8 mouse cellular contexts compared by ENCODE assay signal in genomic region chr16:91225233-91226037, GRCm38 (mm10). TPM values are rescaled to one million over a fixed set of nuclear protein-coding genes. Genes with fewer than 3 reads are reported as not detected.
A peak's percentile ranks its signal among the peaks of the same experiment; 100 is the strongest.
DNase-seq lines count a peak whose midpoint lies in the region; ATAC-seq lines count a peak whose summit lies in the region.

Gene Olig2, plus strand, starts transcription at chr16:91225457.

- peaks cover 85% of the 10 kb centered on the region for H3K27me3 ChIP-seq in midbrain, embryonic 15.5 days (replicated peaks)

- peak; percentile 41 to 50 for DNase-seq in cerebellum, postnatal 25 days
- DNase-seq in cerebellum, adult 8-10 months, result no peak
- peak; percentile 14 for DNase-seq in thymus, postnatal 25 days
- no peak for DNase-seq in thymus, postnatal 0 days (ENCODE audit: low spot score)
- peak in 1 of 2 experiments; percentile 60 for DNase-seq in layer of hippocampus, adult 18-20 months (ENCODE audit: low spot score in 2 of 2)
- no peak for DNase-seq in spleen, postnatal 10 days (ENCODE audit: low spot score in 2 of 2)
- DNase-seq in cerebellum, adult 9-10 months, result no peak

- H3K27ac ChIP-seq in midbrain, embryonic 15.5 days, result no peak within 1 kb of the TSS; the same call in 1 of the 2 replicates

- no peaks in the 10 kb centered on the region for H3K36me3 ChIP-seq in midbrain, embryonic 15.5 days (replicated peaks)

- H3K9me3 ChIP-seq in midbrain, embryonic 15.5 days, result no peaks in the 10 kb centered on the region

- ATAC-seq in midbrain, embryonic 15.5 days (replicated peaks), result peak; percentile 77

- peak within 1 kb of the TSS; percentile 25 for H3K4me3 ChIP-seq in midbrain, embryonic 15.5 days

- peak within 1 kb of the TSS; percentile 46 for H3K4me2 ChIP-seq in midbrain, embryonic 15.5 days

- WGBS in midbrain, embryonic 15.5 days, result under 1% methylated on average over 52 of the region's 53 CpGs

- H3K9ac ChIP-seq in midbrain, embryonic 15.5 days, result no peak within 1 kb of the TSS

- H3K4me1 ChIP-seq in midbrain, embryonic 15.5 days, result peaks cover 47% of the 10 kb centered on the region

RNA-seq across cellular contexts. Expression of gene Olig2, which starts in this region (rescaled TPM):
- polyA plus RNA-seq in thymus, postnatal 0 days (2015; fragmentation: Nextera tagmentation; extraction: Ambion mirVana), result 0.05 TPM in 1 of 2 replicates, not detected in the other
- 10 to 100 TPM; 23.1 to 25.2 TPM for total RNA-seq in layer of hippocampus, adult 18-20 months (2021)
- 10.4 and 10.7 TPM in 2 replicates for polyA plus RNA-seq in midbrain, embryonic 15.5 days (2015; fragmentation: Nextera tagmentation; extraction: Ambion mirVana)

Comparison
In these comparisons a context has a peak if more than half of its experiments do, and no peak if none do; other contexts are left out.
1. RNA of gene Olig2 (polyA plus RNA-seq): 10.4 to 10.7 TPM in midbrain, embryonic 15.5 days; 0.05 TPM in thymus, postnatal 0 days; every median in the first group is over 10 times any median in the second.
2. DNase-seq: peak in cerebellum, postnatal 25 days (2 of 2) and thymus, postnatal 25 days (single experiment); none in cerebellum, adult 8-10 months (single experiment), thymus, postnatal 0 days (single experiment), spleen, postnatal 10 days (0 of 2) and cerebellum, adult 9-10 months (single experiment).